Mouse (Mus musculus) spleen, adult 2 months (tissue): ENCODE data around the gene Cct2.

Experiments used
- CTCF ChIP-seq: fragments of 200-500 bp; IDR thresholded peaks from 2 replicates; pipeline ENCODE4 v1.5.1; 2011; ENCODE audit warnings: mild to moderate bottlenecking, inconsistent platforms; ENCODE audit not compliant: insufficient read depth, insufficient read length, insufficient replicate concordance; ENCODE audit errors: extremely low read depth
- POLR2A ChIP-seq: fragments of 200-500 bp; IDR thresholded peaks from 2 replicates; pipeline ENCODE4 v1.6.1; 2011; ENCODE audit warnings: low read depth, low read length, inconsistent platforms

DNA sequence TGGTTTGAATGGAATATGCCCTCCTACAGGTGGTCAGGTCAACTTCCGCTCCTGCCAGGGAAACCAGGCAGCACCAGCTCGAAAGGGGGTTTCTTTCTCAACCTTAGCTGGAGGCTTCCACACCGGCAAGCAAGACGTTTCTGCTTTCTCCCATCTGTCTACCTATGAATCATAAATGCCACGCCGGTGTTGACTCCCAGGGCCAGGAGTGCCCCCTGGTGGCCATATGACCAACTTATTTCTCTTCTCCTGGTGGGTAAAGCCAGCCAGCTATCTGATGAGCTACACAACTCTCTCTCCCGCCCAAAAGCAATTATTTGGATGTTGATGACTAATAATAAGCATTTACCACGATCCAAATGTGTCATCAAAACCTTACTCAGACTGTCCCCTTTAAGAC lies 29.8 kb downstream of the Cct2 start:
- TF ChIP-seq CTCF = peak; percentile 72; the same call in 1 of the 2 replicates
- no peak for TF ChIP-seq POLR2A
